Mouse (Mus musculus): ENCODE data around the gene Kitl. TPM values are rescaled to one million over a fixed set of nuclear protein-coding genes. Genes with fewer than 3 reads are reported as not detected.

Gene Kitl
- polyA plus RNA-seq, 1 experiment = not detected

GRCm38 (mm10) chr10:100038342-100038898 is 23.0 kb downstream of the Kitl start:
- Histone ChIP-seq H3K27me3 (ENCODE audit: control insufficient read depth) (no peaks in the 10 kb centered on the region), H3K4me1 (ENCODE audit: control insufficient read depth) (no peaks in the 10 kb centered on the region), H3K36me3 (ENCODE audit: control insufficient read depth) (no peaks in the 10 kb centered on the region), H3K9me3 (ENCODE audit: control insufficient read depth, low read length) (peaks cover 6% of the 10 kb centered on the region), H3K4me3 (replicated peaks) (no peak overlapping the region)
- TF ChIP-seq TAL1 (IDR thresholded peaks at IDR 0.05; ENCODE audit: low read length) (no peak), GATA1 (IDR thresholded peaks at IDR 0.05; ENCODE audit: low read length) (no peak)

DNA sequence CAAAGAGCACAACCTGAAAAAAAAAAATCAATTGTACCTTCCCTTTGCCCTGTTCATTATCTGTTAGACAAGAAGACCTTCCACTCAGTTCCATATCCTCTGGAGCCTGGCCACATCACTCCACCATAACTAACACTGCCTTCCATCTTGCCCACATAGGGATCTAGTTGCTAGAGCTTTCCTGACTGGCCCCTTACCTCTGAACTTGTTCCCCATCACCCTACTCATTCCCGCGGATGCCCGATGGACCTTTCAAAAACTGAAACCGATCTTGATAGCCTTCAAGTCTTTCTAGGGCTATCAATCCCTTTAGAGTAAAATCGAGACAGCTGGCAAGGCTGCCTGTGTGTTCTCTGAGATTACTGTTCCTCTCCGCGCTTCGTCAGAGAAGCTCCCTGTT is 23.6 kb downstream of the Kitl start:
- no peak overlapping the region for H3K4me3 ChIP-seq (replicated peaks)
- H3K36me3 ChIP-seq (ENCODE audit: control insufficient read depth) = no peaks in the 10 kb centered on the region
- H3K9me3 ChIP-seq (ENCODE audit: control insufficient read depth, low read length) = peaks cover 6% of the 10 kb centered on the region
- no peaks in the 10 kb centered on the region for H3K27me3 ChIP-seq (ENCODE audit: control insufficient read depth)
- no peaks in the 10 kb centered on the region for H3K4me1 ChIP-seq (ENCODE audit: control insufficient read depth)
- TF ChIP-seq GATA1 (IDR thresholded peaks at IDR 0.05; ENCODE audit: low read length) (no peak), TAL1 (IDR thresholded peaks at IDR 0.05; ENCODE audit: low read length) (no peak)

DNA sequence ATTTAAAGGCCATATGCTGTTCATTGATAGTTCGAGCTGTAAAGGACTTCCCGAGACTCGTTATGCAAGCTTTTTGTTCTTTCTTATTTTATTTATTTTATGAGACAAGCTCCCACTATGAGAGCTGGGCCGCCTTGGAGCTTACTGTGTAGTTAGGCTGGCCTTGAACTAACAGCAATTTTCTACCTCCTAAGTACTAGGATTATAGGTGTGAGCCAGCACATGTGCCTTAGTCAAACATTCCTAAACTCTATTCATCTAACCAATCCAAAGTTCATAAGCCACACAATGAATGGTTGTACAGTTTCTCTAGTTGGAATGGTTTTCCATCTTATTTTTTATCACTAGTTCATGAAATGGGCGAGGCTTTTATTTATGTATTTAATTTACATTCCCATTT is 28.3 kb downstream of the Kitl start:
- Histone ChIP-seq H3K27me3 (ENCODE audit: control insufficient read depth) (no peaks in the 10 kb centered on the region), H3K9me3 (ENCODE audit: control insufficient read depth, low read length) (no peaks in the 10 kb centered on the region; the same call in 1 of the 2 replicates), H3K4me3 (replicated peaks) (no peak overlapping the region), H3K36me3 (ENCODE audit: control insufficient read depth) (no peaks in the 10 kb centered on the region), H3K4me1 (ENCODE audit: control insufficient read depth) (no peaks in the 10 kb centered on the region)
- no peak for TF ChIP-seq GATA1 (IDR thresholded peaks at IDR 0.05; ENCODE audit: low read length)
- no peak for TF ChIP-seq TAL1 (IDR thresholded peaks at IDR 0.05; ENCODE audit: low read length)

- Histone ChIP-seq H3K4me1 (ENCODE audit: control insufficient read depth) (no peaks in the 10 kb centered on the region), H3K27me3 (ENCODE audit: control insufficient read depth) (no peaks in the 10 kb centered on the region), H3K9me3 (ENCODE audit: control insufficient read depth, low read length) (no peaks in the 10 kb centered on the region), H3K4me3 (replicated peaks) (no peak overlapping the region), H3K36me3 (ENCODE audit: control insufficient read depth) (no peaks in the 10 kb centered on the region)
- TF ChIP-seq GATA1 (IDR thresholded peaks at IDR 0.05; ENCODE audit: low read length) (no peak), TAL1 (IDR thresholded peaks at IDR 0.05; ENCODE audit: low read length) (no peak)
Observed at GRCm38 (mm10) chr10:100044153-100044552, 28.7 kb downstream of the Kitl start.

DNA sequence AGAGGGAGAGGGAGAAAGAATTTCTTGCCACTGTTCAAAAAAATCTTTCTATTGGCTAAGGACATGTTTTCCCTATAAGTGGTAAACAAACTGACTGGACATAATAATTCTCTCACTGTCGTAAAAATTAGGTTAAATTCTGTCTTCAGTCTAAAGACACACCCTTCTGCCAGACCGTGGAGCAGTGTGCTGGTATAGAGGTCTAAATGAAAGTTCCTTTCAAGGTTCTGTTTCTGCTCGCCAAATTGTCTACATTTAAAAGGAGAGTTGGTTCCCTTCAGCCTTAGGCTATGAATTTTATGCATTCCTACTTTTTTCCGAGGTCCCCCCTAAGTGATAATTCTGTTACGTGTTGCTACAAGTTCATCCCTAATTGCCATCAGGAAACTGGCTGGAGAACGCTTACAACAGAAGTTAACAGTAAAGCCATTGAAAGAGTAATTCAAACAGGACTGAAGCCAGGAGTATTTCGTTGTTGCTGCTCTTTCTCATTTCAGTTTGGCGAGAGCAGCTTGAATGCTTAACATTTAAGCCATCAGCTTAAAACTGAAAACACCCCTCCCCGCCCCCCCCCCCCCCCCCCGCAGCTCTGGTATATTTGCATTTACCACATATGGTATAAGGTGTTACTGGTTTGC is 35.8 kb downstream of the Kitl start:
- Histone ChIP-seq H3K27me3 (ENCODE audit: control insufficient read depth) (no peaks in the 10 kb centered on the region), H3K9me3 (ENCODE audit: control insufficient read depth, low read length) (peaks cover 5% of the 10 kb centered on the region), H3K4me3 (replicated peaks) (no peak overlapping the region), H3K4me1 (ENCODE audit: control insufficient read depth) (no peaks in the 10 kb centered on the region), H3K36me3 (ENCODE audit: control insufficient read depth) (no peaks in the 10 kb centered on the region; the same call in 1 of the 2 replicates)
- TF ChIP-seq TAL1 (IDR thresholded peaks at IDR 0.05; ENCODE audit: low read length) (no peak), GATA1 (IDR thresholded peaks at IDR 0.05; ENCODE audit: low read length) (no peak)

DNA sequence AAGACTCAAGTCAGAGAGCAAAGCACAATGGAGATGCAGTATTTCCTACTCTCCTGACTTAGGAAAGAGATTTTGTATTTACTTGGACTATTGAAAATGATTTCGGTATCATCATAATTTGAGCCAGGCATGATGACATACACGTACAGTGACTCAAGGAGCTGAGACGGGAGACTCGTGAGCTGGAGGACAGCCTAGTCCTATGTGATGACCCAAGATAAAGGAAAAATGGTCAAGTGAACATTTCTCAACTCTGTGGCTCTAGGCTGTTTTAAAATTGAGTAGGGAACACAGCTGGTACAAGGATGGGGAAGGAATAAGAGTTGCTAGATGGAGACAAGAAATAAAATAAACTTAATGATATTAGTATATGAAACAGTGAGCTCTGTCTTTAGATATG is 37.0 kb downstream of the Kitl start:
- H3K36me3 ChIP-seq (ENCODE audit: control insufficient read depth) = no peaks in the 10 kb centered on the region; the same call in 1 of the 2 replicates
- H3K4me1 ChIP-seq (ENCODE audit: control insufficient read depth) = no peaks in the 10 kb centered on the region

DNA sequence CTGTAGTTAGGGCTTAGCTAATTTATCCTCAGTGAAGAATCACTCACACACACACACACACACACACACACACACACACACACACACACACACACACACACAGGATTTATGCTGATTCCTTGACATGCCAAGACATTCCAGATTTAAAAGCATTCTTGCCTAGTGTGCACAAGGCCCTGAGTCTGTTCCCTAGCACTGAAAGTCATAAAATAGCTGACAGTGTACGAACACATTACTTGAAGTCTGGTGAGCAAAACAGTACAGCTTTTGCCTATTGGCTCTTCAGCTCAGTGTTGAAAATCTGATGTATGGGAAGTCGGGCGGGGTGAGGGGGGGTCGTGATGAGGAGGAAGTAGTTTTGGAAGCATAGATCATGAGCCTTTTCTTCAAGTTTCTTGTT is 37.5 kb downstream of the Kitl start:
- peaks cover 5% of the 10 kb centered on the region for H3K9me3 ChIP-seq (ENCODE audit: control insufficient read depth, low read length)
- H3K4me1 ChIP-seq (ENCODE audit: control insufficient read depth) = no peaks in the 10 kb centered on the region
- no peak overlapping the region for H3K4me3 ChIP-seq (replicated peaks)
- H3K36me3 ChIP-seq (ENCODE audit: control insufficient read depth) = no peaks in the 10 kb centered on the region; the same call in 1 of the 2 replicates
- no peaks in the 10 kb centered on the region for H3K27me3 ChIP-seq (ENCODE audit: control insufficient read depth)
- TF ChIP-seq GATA1 (IDR thresholded peaks at IDR 0.05; ENCODE audit: low read length) (no peak), TAL1 (IDR thresholded peaks at IDR 0.05; ENCODE audit: low read length) (no peak)

More for the DNA sequence above, 37.0 kb downstream of the Kitl start:
- H3K4me3 ChIP-seq (replicated peaks) = no peak overlapping the region
- H3K27me3 ChIP-seq (ENCODE audit: control insufficient read depth) = no peaks in the 10 kb centered on the region
- TF ChIP-seq GATA1 (IDR thresholded peaks at IDR 0.05; ENCODE audit: low read length) = no peak
- no peak for TF ChIP-seq TAL1 (IDR thresholded peaks at IDR 0.05; ENCODE audit: low read length)
- peaks cover 5% of the 10 kb centered on the region for H3K9me3 ChIP-seq (ENCODE audit: control insufficient read depth, low read length)

- no peak for TF ChIP-seq TAL1 (IDR thresholded peaks at IDR 0.05; ENCODE audit: low read length)
- TF ChIP-seq GATA1 (IDR thresholded peaks at IDR 0.05; ENCODE audit: low read length) = no peak
- Histone ChIP-seq H3K9me3 (ENCODE audit: control insufficient read depth, low read length) (peaks cover 5% of the 10 kb centered on the region), H3K4me1 (ENCODE audit: control insufficient read depth) (no peaks in the 10 kb centered on the region), H3K4me3 (replicated peaks) (no peak overlapping the region), H3K27me3 (ENCODE audit: control insufficient read depth) (no peaks in the 10 kb centered on the region), H3K36me3 (ENCODE audit: control insufficient read depth) (no peaks in the 10 kb centered on the region; the same call in 1 of the 2 replicates)
Observed at GRCm38 (mm10) chr10:100054006-100054405, 38.6 kb downstream of the Kitl start.

- no peak overlapping the region for H3K4me3 ChIP-seq (replicated peaks)
- H3K4me1 ChIP-seq (ENCODE audit: control insufficient read depth) = no peaks in the 10 kb centered on the region
- no peaks in the 10 kb centered on the region; the same call in 1 of the 2 replicates for H3K36me3 ChIP-seq (ENCODE audit: control insufficient read depth)
- no peaks in the 10 kb centered on the region for H3K27me3 ChIP-seq (ENCODE audit: control insufficient read depth)
- peaks cover 5% of the 10 kb centered on the region for H3K9me3 ChIP-seq (ENCODE audit: control insufficient read depth, low read length)
- TF ChIP-seq GATA1 (IDR thresholded peaks at IDR 0.05; ENCODE audit: low read length) = no peak
- no peak for TF ChIP-seq TAL1 (IDR thresholded peaks at IDR 0.05; ENCODE audit: low read length)
Observed at GRCm38 (mm10) chr10:100055082-100055481, 39.7 kb downstream of the Kitl start.
